Mouse (Mus musculus): Measurements from ENCODE around the gene Amh. TPM values are rescaled to one million over a fixed set of nuclear protein-coding genes. Genes with fewer than 3 reads are reported as not detected.

Gene Amh
- 2.5 and 3.9 TPM in 2 replicates for polyA plus RNA-seq (2012)

DNA sequence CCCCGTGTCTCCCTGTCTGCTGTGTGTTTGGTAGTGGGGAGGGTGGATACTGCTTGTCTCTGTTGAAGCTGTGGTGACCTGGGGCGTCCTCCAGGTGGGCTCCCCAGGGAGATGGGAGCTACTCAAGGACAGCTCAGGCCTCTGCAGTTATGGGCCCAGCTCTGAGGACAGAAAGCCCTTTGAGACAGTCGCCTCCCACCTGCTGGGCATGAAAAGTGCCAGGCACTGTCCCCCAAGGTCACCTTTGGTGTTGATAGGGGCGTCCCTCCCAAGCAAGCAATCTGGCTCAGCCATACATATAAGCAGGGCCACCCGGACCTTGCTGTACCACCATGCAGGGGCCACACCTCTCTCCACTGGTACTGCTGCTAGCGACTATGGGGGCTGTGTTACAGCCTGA is at the start of gene Amh:
Gene Amh, plus strand, starts transcription at position 328 of the 400 bp plus-strand sequence.

DNA sequence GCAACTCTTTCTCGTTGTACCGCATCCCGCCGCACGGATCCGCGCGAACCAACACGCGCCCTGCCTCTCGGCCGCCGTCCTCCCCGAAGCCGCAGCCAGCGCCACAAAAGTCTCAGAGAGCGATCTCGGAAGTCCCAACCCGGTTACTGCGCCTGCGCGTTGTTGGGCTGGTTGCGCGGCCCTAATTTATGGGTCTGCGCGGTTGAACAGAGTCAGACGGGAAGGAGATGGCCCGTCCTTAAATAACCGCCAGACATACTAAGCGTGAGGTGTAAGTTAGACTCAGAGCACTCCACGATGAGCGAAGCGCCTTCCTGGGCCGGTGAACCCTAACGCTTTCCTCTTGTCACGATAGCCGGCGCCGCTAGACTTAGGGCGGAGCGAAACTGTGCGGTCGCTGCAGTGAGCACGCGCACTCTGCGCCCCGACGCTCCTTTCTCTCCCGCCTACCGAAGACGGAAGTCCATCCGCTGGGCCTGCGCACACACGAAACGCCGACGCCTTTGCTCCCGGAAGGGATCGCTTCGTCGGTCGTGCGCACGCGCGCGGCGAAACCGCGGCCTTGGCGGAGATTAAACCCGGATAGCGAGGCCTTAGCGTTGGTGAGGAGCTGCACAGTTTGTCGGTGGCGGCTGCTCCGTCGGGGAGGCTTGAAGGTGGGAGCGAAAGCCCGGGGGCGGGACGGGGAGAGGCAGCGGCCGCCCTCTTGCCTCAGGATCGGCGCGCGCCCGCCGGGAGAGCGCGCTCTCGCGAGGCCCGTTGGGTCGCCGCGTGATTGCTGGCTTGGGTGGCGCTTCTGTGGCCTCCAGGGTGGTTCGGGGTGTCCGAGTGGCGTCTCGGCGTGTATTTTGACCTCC is 6.7 kb upstream of the Amh start, which contains the start of the genes Sf3a2 and Plekhj1:
Gene Sf3a2, plus strand, starts transcription at position 49 of the 857 bp plus-strand sequence.
Gene Plekhj1, minus strand, starts transcription at position 477 of the 857 bp plus-strand sequence.

DNA sequence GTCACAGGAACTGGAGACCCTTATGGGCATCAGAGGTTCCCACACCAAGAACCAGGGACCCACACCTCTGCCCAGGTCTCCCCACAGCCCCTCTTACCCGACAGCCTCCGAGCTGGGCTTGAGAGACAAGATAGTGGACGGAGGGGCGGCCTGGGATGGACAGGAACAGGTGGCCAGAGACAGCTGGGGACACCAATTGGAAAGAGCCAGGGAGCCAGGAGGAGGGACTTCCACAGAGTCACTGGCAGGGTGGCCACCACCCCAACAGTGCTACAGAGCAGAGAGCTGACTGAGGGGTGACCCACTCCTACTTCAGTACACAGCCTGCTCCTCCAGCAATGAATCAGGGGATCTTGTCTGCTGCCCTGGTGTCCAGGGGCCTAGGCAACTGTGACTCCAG is 8.3 kb downstream of the Amh start, which contains the start of gene Jsrp1:
Gene Jsrp1, minus strand, starts transcription at position 133 of the 400 bp plus-strand sequence.

DNA sequence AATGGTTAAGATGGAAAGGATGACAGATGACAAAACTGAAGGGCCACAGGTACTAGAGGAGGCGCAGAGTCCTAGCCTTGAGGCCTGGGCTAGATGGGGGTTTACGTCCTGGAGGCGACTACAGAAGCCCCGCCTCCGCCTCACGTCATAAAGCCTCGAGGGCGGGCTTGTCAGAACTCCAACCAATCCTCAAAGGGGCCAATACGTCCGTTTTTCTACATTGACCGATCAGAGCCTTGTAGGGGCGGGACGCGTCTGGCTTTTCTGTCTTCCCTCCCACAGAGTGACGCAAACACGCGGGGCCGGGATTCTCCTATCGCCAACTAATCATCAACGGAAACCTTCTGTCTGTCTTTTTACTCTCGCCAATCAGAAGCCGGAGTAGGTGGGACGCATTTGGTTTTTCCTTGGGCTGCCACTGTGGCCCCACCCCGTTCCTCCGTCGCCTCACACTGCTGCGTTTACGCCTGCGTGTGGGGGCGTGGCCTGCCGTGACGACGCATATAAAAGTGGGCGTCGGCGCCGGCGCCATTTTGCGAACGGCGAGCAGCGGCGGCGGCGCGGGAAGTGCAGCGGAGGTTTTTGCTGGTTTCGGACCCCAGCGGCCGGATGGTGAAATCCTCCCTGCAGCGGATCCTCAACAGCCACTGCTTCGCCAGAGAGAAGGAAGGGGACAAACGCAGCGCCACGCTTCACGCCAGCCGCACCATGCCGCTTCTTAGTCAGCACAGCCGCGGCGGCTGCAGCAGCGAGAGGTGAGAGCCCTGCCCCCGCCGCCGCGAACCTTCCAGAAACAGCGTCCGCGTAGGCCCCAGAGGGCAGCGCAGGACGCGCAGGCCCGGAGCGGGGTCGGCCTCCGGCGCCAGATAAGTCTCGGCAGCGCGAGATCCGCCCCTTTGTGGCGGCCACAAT is 21.4 kb downstream of the Amh start, which contains the start of gene Oaz1:
Gene Oaz1, plus strand, starts transcription at position 506 of the 912 bp plus-strand sequence.

DNA sequence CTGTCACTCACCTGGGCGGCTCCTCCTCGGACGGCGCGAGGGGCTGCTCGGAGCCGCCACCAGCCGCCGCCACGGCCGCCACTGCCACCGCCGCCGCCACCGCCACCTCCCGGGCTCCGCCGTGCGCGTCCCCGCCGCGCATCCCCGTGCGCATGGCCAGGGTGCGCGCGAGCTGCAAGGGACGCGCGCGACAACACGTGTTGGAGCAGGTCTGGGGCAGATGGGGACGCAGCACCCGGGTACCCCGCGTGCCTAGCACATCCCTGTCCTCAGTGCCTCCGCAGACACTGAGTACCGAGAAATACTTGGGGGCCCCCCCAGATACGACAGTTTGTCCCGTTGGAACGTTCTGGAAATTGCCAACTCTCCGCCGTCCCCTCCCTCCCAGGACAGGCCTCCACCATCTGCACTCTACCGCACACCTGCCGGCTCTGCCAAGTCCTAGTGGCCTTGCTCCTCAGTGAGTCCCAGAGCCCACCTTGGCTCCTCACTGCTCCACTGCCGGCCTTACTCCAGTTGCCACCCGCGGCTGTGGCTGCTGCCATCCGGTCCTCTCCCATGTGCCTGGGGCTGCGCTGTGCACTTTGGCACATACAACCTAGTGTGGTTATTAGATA is 39.0 kb downstream of the Amh start, which contains the start of gene Lingo3:
Gene Lingo3, minus strand, starts transcription at position 109 of the 617 bp plus-strand sequence.

DNA sequence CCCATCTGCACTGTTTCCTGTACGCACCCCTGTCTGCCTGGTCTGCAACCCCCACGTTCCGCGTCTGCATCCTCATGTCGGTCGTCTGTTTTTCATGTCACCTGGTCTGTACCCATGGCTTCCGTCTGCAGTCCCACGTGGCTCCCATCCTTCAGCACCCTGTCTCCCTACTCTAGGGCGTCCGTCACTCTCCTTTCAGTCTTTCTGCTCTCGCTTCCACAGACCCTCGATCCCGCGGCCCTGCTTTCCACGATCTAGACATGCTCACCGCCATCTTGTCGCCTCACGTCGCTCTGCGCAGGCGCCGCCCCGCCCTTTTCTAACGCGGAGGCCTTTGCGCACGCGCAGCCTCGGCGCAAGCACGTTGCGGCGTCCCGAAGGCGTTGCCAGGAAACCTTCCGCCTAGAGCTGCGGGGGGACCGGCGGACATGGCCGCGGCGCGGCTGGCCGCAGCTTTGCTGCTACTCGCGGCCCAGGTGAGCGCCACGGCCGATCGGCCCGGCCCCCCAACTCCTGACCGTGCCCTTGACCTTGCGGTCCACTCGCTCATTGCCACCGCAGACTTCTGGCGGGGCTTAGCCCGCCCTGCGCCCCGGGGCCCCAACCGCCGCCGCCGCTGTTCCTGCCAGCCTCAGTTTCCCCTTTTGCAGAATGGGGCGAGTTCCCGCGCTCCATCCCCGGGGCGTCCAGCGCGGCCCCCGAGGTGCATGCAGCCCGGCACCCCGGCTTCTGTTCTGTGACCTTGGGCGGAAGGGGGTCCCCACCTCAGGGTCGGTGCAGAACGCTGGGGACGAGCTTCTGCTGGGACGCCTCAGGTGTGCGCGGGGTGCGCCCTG is 50.1 kb downstream of the Amh start, which contains the start of the genes Lsm7 and Sppl2b:
Gene Lsm7, minus strand, starts transcription at position 297 of the 836 bp plus-strand sequence.
Gene Sppl2b, plus strand, starts transcription at position 363 of the 836 bp plus-strand sequence.

Other genes with a start within 250 kb of the Amh start
- gene Rexo1, start 243.7 kb upstream of the Amh start, polyA plus RNA-seq (2012) = 237 and 340 TPM in 2 replicates
- 120 and 125 TPM in 2 replicates for gene Klf16, start 227.9 kb upstream of the Amh start, polyA plus RNA-seq (2012)
- gene Abhd17a, start 214.9 kb upstream of the Amh start, polyA plus RNA-seq (2012) = 412 and 620 TPM in 2 replicates
- gene Scamp4, start 202.4 kb upstream of the Amh start, polyA plus RNA-seq (2012) = 86.8 and 101 TPM in 2 replicates
- 13.4 and 15.6 TPM in 2 replicates for gene Adat3, start 202.4 kb upstream of the Amh start, polyA plus RNA-seq (2012)
- 1.1 and 1.3 TPM in 2 replicates for gene Gm49322, start 199.2 kb upstream of the Amh start, polyA plus RNA-seq (2012)
- gene Csnk1g2, start 182.4 kb upstream of the Amh start, polyA plus RNA-seq (2012) = 452 and 519 TPM in 2 replicates
- gene Btbd2, start 148.2 kb upstream of the Amh start, polyA plus RNA-seq (2012) = 133 and 134 TPM in 2 replicates
- gene Mknk2, start 127.1 kb upstream of the Amh start, polyA plus RNA-seq (2012) = 370 and 381 TPM in 2 replicates
- gene Mob3a, start 103.3 kb upstream of the Amh start, polyA plus RNA-seq (2012) = 37.5 and 39.8 TPM in 2 replicates
- gene Izumo4, start 103.1 kb upstream of the Amh start, polyA plus RNA-seq (2012) = 8.4 and 16.4 TPM in 2 replicates
- 28.2 and 36.4 TPM in 2 replicates for gene Ap3d1, start 63.0 kb upstream of the Amh start, polyA plus RNA-seq (2012)
- gene Dot1l, start 50.0 kb upstream of the Amh start, polyA plus RNA-seq (2012) = 125 and 175 TPM in 2 replicates
- gene Sf3a2, start 7.0 kb upstream of the Amh start, polyA plus RNA-seq (2012) = 664 and 723 TPM in 2 replicates
- 278 and 319 TPM in 2 replicates for gene Plekhj1, start 6.6 kb upstream of the Amh start, polyA plus RNA-seq (2012)
- 0.26 and 2.1 TPM in 2 replicates for gene Jsrp1, start 8.3 kb downstream of the Amh start, polyA plus RNA-seq (2012)
- 4,386 and 4,591 TPM in 2 replicates for gene Oaz1, start 21.4 kb downstream of the Amh start, polyA plus RNA-seq (2012)
- gene Lingo3, start 38.8 kb downstream of the Amh start, polyA plus RNA-seq (2012) = 0.05 and 0.24 TPM in 2 replicates
- gene Lsm7, start 50.0 kb downstream of the Amh start, polyA plus RNA-seq (2012) = 214 and 288 TPM in 2 replicates
- 109 and 110 TPM in 2 replicates for gene Sppl2b, start 50.0 kb downstream of the Amh start, polyA plus RNA-seq (2012)
- 0.01 and 0.02 TPM in 2 replicates for gene Tmprss9, start 66.6 kb downstream of the Amh start, polyA plus RNA-seq (2012)
- 320 and 356 TPM in 2 replicates for gene Timm13, start 95.7 kb downstream of the Amh start, polyA plus RNA-seq (2012)
- gene Lmnb2, start 113.0 kb downstream of the Amh start, polyA plus RNA-seq (2012) = 66.5 and 79.9 TPM in 2 replicates
- gene Gadd45b, start 124.8 kb downstream of the Amh start, polyA plus RNA-seq (2012) = 115 and 126 TPM in 2 replicates
- 0.65 and 0.67 TPM in 2 replicates for gene Gng7, start 209.7 kb downstream of the Amh start, polyA plus RNA-seq (2012)
- 0.02 TPM in 1 of 2 replicates, not detected in the other for gene Diras1, start 220.4 kb downstream of the Amh start, polyA plus RNA-seq (2012)
- gene Slc39a3, start 232.2 kb downstream of the Amh start, polyA plus RNA-seq (2012) = 8.5 and 9.1 TPM in 2 replicates